Mouse (Mus musculus): ENCODE data around the gene Qrich2.

Qrich2 gene

GRCm38 (mm10) chr11:116430723-116431427 is 35.2 kb downstream of the Qrich2 start:
- no peak for DNase-seq (ENCODE audit: low read depth, low spot score)

GRCm38 (mm10) chr11:116429862-116430613 is 36.0 kb downstream of the Qrich2 start:
- DNase-seq (ENCODE audit: low read depth, low spot score): no peak

GRCm38 (mm10) chr11:116428872-116429859 is 36.9 kb downstream of the Qrich2 start:
- peak; percentile 72 for DNase-seq (ENCODE audit: low read depth, low spot score)

- peak; percentile 73 for DNase-seq (ENCODE audit: low read depth, low spot score)
Measured at GRCm38 (mm10) chr11:116426852-116427575, 39.0 kb downstream of the Qrich2 start.

GRCm38 (mm10) chr11:116426328-116426727 is 39.7 kb downstream of the Qrich2 start:
- DNase-seq (ENCODE audit: low read depth, low spot score): peak; percentile 89

- peak; percentile 75 for DNase-seq (ENCODE audit: low read depth, low spot score)
Measured at GRCm38 (mm10) chr11:116424621-116425407, 41.2 kb downstream of the Qrich2 start.

GRCm38 (mm10) chr11:116423782-116424620 is 42.0 kb downstream of the Qrich2 start:
- DNase-seq (ENCODE audit: low read depth, low spot score): no peak

- DNase-seq (ENCODE audit: low read depth, low spot score): no peak
Measured at GRCm38 (mm10) chr11:116423214-116423613, 42.8 kb downstream of the Qrich2 start.

- no peak for DNase-seq (ENCODE audit: low read depth, low spot score)
Measured at GRCm38 (mm10) chr11:116422562-116422961, 43.5 kb downstream of the Qrich2 start.

- DNase-seq (ENCODE audit: low read depth, low spot score): no peak
Measured at GRCm38 (mm10) chr11:116421102-116421501, 44.9 kb downstream of the Qrich2 start.

- no peak for DNase-seq (ENCODE audit: low read depth, low spot score)
Measured at GRCm38 (mm10) chr11:116418841-116419462, 47.1 kb downstream of the Qrich2 start.

- no peak for DNase-seq (ENCODE audit: low read depth, low spot score)
Measured at GRCm38 (mm10) chr11:116418194-116418840, 47.7 kb downstream of the Qrich2 start.

GRCm38 (mm10) chr11:116417054-116417453 is 49.0 kb downstream of the Qrich2 start:
- DNase-seq (ENCODE audit: low read depth, low spot score): no peak

GRCm38 (mm10) chr11:116416196-116416943 is 49.7 kb downstream of the Qrich2 start:
- no peak for DNase-seq (ENCODE audit: low read depth, low spot score)

GRCm38 (mm10) chr11:116413631-116414022 is 52.4 kb downstream of the Qrich2 start:
- no peak for DNase-seq (ENCODE audit: low read depth, low spot score)

- peak; percentile 77 for DNase-seq (ENCODE audit: low read depth, low spot score)
Measured at GRCm38 (mm10) chr11:116412904-116413630, 53.0 kb downstream of the Qrich2 start, which contains the start of gene Rnf157. Rnf157 (minus strand) TSS chr11:116413032.

All from R1 (cell line).